Mouse (Mus musculus) heart, postnatal 4 days (tissue): ENCODE measurements around the gene Fez2. TPM values are rescaled to one million over a fixed set of nuclear protein-coding genes. Genes with fewer than 3 reads are reported as not detected.

Experiments used
- DNase-seq: peaks from one replicate; pipeline ENCODE4 v3.0.0; 2021
- total RNA-seq, 2 experiments: library from RNA; stranded (reverse); gene quantifications; 2 replicates each; pipeline ENCODE4 v1.2.3; 2021

Gene Fez2
- total RNA-seq, result 10 to 100 TPM; 81.9 to 84.0 TPM

DNA sequence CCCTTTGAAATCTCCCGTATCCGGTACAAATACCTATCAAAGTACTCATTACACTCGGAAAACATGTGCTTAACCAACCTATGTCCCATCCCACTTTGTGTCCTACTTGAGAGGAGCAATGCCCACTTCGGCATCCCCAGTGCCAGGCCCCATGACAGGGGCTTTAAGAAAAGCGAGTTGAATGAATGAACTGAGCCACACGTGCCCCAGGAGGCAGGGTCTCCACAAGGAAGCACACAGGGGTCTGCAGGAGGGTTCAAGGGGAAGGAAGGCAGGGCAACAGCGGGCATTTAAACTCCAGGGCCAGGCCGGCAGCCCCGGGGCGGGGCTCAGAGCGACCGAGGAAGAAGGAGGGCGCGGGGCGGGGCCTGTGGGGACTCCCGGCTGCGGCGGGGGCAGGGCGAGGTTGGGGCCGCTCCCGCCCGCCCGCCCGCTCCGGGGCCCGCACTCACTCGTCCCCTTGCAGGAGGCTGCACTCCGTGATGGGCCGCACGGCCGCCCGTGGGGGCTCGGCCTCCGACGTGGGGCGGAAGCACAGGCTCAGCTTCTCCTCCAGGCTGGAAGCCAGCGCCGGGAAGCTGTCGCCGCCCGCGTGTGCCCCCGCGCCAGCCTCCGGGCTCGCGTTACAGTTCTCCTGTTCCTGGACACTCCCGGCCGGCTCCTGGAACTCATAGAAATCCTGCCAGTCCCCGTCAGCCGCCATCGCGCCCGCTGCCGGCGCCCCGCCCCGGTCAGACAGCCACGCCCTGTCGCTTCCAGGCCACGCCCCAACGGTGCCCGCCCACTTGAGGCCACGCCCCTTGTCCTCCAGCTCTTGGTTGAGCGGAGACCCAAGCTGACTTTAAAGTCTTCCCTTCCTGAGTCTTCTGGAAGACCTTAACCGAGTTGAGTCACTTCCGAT lies at the start of gene Fez2:
Fez2 (minus strand) TSS at position 772 of the 901 bp plus-strand sequence.
- peak; percentile 98 for DNase-seq

DNA sequence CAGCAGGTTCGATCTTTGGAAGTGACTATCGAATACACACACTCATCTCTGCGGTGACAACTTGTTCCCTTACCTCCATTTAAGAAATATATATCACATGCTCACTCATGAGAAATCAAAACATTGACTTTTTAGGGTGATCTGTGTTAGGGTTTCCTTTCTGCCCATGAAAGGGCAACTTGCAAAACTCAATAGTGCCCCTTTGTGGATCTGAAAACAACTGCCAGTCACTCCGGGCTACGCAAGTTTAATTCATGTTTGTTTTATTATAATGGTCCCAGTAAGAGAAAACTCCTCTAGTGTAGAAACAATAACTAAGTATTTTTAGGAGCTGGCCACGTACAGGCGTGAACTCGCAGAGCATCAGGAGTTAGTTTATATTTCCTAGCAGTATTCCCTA lies 47.5 kb upstream of the Fez2 start:
- no peak for DNase-seq

DNA sequence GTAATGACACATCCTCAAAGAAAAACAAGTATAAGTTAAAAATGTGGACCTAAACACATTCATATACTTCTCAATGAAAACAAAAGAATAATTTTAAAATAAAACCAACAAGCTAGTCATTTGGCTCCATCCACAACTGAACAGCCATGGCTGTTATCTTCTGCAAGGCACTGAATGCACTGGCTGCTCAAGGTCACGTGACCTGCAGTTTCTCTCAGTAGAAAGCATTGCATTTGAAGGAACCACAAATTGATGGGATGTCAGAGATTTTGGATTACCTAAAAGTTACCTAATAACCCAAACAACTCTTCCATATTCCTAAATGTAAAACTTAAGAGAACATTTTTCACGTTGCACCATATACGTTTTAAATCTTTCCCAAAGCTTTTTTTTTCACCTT lies 47.1 kb upstream of the Fez2 start:
- DNase-seq, result no peak

DNA sequence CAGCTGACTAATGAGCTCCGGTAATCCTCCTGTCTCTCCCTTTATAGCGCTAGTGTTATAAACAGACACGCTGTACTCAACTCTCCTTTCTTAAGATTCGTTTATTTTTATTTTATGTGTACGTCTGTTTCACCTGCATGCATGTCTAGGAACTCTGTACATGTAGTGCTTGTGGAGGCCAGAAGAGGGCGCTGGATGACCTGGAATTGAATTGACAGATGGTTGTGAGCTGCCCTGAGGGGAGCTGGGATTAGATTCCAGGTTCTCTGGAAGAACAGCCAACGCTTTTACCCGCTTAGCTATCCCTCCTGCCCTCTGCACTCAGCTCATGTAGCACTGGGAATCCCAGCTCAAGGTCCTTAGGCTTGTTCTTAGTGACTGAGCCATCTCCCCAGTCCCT lies 42.2 kb upstream of the Fez2 start:
- DNase-seq, result no peak

DNA sequence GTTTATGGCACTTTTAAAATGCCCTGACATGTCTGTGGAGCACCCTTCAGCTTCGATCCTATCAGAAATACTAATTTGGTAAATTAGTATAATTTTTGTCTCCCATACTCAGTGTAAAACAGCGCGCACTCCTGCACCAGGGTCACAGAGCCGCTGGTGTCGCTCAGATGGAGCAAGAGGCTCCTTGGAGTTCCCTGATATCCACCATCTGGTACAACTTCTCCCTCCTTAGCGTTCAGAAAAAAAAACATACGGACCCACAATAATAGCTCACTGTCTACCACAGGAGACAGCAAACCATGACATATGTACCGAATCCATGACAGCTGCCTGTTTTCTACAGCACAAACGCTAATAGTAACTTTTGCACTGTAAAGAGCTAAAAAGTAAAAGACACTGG lies 37.6 kb upstream of the Fez2 start:
- no peak for DNase-seq

DNA sequence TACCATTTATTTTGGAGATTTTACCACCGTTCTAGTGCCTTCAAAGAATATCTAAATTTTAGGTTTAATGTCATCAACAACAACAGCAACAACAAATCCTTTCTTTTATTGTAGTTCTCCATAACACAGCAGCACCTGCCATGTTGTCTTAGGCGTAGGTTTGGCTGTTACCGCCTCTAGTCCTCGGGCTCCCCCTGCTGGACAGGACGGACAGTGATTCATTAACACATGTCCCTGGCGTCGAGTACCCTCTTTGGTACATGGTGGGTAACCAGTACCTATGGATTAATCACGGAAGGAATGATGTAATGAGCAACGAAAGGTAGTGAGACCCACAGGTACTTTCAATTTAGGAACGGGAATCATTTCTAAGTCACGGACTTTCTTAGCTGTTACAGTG lies 37.2 kb upstream of the Fez2 start:
- peak; percentile 85 for DNase-seq

DNA sequence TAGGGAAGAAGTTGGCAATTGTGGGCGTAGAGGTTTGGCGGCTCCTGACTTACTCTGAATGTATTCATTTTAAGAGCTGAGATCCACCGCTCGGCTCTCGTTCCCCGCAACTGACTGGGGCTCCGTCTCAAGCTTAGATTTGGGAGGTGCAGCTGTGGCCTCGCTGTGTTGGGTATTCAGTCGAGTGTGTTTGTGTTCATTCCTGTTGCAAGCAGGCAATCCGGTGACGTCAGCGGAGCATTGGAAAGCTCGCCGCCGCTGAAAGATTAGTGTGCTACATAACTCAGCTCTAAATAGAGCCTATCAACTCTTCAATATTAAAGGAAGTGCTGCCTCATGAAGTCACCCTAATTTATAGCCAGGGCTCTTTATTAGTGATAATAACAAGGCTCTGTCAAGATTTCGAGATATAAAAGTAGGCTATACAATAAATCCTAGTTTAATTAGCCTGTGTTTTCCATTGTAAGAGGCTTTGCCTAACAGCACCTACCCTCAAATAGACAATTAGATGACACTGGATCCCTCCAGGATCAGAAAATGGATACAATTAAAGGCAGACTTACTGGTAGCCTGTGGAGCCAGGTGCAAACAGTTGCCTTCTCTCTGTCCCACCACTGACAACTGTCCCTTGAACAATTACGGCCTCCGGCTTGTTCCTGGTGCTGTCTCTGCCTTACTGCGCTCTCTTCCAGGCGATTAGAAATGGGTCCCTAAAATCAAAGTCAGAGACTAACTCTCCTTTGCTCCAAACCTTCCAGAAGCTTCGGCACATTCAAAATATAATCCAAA lies 36.4 kb upstream of the Fez2 start:
- DNase-seq, result peak; percentile 62

DNA sequence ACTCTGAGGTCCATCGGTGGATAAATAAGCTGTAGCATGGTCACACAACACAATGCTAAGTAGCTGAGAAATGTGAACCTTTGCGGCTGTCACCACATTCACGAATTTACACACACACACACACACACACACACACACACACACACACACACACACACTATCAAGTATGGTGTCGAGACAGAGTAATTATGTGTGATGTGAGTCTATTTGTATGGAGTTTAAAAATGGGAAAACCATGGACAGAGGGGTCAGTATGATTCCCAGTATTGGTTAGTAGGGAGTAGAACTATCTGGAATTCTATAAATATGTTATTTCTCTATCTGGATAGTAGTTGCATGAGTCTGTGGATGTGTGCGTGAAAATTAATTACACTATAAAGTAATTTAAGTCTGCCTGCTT lies 35.6 kb upstream of the Fez2 start:
- no peak for DNase-seq

DNA sequence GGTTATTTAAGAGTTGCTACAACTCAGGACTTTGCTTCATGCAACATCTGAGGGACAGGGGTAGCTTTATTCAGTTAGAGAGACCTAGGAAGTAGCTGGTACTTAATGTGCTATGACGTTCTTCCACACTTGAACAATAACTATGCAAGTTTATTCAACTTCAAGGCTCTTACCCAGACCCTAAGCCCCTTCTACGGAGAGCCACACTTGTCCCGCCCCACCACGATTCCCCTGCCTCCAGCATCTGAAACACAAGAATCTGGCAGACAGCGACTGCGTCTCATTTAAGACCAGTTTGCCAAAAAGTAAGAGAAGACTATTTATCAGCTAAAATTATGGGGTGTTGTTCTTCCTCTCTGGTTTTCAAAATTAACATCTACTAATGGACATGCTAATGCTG lies 33.9 kb upstream of the Fez2 start:
- no peak for DNase-seq

DNA sequence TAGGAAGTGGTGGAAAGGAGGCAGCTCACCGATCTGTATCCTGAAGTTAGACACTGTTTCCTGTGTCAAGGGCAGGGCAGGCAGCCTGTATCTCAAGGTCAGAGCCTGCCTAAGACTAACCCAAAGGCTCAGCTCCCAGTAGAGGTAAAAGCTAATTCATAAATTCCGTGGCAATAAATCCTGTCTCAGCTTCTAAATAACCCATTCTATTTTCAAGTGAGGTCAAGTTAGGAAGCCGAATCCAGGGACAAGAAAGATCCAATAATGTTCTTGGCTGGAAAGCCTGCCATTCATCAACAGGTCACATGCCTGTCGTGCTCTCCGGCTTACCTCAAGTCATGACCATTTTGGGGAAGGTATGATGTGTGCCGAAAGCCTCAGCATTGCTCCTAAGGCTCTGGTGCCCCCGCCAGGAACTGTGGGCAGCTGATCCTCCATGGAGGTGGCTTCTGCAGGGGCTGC lies 33.4 kb upstream of the Fez2 start:
- peak; percentile 54 for DNase-seq

DNA sequence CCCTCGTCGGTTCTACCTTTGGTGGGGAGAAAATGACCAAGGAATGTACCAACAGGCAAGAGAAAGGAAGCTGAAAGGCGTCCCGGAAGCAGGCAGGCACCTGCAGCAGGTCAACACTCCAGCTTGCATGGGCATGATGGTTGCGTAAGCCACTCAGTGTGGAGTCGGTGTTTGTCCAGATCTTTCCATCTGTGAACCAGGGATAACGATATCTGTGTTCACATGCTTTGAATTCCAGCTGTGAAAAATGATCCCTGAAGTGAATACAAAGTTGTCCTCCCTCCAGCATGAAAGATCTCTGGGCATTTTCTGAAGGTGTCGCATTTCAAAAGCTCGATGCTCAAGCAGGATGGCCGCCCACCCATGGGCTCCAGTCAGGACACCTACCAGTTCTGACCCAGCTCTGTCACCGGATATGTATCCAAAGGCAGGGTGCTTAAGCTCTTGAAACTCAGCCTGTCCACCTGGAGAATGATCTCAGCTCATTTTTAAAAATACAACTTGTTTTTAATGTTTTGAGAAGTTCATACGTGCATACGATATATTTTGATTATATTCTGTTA lies 31.8 kb upstream of the Fez2 start:
- DNase-seq, result no peak

DNA sequence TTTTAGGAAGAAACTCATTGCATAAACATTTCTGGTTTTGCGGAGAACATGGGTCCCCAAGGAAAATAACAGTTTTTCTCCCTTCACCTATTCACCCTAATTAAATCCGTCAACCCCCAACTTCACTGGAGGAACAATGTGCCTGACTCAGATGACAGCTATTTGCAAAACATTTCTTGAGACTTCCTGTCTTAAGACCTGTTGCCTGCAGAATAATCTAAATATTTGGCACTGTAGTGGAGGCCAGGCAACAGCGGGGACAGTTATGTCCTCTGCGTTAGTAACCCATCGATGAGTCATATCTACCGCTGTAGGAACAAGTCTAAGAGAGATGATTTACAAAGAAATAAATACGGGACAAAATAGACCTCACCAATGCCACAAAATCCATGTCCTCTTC lies 26.9 kb upstream of the Fez2 start:
- DNase-seq, result no peak

DNA sequence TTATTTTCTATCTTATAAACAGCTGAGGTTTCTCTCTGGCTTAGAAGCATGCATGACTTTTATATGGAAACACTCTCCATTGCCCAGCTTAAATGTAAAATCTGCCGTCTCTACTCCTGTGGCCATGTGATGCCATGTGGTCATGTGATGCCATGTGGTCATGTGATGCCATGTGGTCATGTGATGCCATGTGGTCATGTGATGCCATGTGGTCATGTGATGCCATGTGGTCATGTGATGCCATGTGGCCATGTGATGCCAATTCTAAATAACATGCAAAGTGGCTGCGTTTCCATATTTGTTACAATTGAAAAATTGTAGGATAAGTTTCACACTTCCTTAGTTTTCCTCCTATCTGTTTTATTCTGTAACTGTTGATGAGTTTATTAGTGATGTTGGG lies 22.8 kb upstream of the Fez2 start:
- DNase-seq, result no peak

DNA sequence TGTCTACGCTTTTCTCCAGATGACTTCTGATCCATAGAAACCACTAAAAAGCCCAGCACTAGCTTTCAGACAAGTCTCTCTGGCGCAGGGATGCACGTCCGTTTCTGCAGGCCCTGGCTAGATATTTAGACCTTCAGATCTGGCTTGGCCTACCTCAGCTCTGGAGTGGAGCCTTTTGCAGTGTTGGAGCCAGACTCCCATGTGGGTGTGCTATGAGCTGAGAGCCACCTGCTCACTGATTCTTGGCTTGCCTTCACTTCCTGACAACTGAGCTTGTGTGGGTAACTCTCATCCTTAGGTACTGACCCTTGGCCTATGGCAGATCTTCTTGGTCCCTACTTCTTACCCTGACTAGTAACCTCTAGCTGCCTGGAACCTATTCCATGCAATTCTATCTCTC lies 19.2 kb upstream of the Fez2 start:
- DNase-seq, result no peak

DNA sequence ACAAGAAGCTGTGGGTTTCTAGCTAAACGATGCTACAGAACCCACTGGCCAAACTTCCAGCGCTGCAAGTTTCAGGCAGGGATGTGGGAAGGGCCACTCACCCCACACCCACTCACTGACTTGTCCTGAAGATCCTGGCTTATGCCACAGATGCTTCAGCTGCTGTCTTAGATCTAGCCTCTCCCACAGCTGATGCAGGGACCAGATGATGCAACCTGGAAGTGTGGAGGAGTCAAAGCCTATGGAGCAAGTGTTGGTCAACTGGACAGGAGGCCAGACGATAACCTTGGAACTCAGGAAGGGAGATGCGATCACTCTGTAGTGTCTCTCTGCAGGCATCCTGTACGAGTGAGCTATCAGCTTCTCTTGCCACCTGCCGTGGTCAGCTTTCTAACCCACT lies 17.7 kb upstream of the Fez2 start:
- DNase-seq, result no peak

DNA sequence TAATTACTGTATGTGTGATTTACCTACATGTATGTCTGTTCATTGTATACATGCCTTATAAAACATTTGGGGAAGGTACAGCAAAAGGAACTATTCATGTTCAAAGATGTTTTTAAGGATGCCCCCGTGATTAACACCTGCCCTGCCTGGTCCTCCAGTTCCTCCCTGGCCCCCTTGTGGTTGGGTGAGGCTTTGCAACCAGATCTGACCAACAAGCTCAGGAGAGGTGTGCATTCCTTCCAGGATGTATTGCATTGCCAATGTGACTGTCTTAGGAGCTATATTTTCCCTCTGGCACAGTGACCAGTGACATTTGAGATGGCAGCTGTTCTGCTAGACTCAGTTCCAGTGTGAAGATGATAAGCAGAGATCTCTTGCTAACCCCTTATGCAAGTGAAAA lies 16.8 kb upstream of the Fez2 start:
- DNase-seq, result peak; percentile 76

DNA sequence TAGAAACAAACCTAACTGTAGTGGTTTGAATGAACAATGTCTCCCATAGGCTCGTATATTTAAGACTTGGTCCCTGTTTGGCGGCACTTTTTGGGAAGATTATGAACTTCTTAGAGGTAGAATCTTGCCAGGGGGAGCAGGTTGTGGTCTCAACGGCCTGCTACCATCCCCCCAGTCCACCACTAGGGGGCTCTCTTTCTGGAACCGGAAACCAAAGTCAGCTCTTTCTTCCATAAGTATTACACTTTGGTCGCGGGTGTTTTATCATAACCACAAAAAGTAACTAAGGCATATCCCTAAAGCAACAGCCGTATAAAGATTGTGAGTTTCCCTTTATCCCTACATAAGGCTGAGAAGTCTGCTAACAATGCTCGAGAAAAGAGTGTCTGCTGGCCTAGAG lies 12.4 kb upstream of the Fez2 start:
- no peak for DNase-seq

DNA sequence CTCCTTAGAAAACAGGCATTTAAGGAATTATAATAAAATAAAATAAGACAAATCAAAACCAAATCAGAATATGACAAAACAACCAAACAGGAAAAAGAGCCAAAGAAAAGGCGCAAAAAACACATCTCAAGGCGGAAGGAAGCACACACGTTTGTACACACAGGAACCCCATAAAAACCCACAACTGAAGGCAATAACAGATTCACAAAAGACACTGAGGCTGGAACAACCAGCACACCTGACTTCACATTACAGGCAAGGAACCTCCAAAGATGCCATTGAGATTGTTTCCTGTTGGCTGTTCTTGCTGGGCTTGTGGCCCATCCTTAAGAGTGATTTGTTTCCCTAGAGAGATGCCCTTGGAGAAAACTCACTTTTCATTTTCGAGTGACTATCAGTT lies 11.1 kb upstream of the Fez2 start:
- DNase-seq, result no peak

DNA sequence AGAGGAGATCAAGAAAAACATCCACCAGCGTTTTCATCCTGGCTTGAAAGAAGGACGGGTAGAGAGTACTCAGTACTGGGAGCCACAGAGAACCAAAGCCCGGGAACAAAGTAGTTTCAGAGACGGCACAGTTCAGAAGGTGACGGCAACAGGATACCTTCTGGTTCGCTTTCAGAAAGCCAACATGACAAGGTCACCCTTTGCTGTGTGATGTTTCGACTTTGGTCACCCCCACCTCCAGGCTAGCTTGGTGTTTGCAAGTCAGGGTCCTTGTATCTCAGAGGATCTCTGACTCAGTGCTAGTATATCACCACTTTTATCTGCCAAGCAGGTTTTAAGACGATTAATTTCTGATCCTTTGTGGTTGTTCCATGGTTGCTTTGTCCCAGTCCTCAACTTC lies 7.1 kb upstream of the Fez2 start:
- no peak for DNase-seq

DNA sequence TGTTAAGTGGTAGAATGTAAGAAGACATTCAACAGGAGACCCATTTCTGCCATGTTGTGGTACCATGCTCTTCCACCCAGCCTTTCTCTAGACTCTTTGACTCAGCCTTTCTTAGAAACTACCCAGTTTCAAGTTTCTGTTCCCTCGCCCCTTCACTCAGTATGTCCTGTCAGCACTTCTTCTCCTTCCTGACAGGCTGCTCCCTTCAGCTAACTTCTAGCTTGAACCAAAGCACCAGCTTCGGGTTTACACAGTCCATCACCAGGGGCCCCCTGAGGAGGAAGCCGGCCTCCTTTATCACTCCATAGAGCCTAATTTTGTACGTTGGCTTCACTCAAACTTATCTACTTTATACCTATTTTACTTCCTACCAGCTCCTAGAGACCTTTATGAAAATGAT lies 1.3 kb upstream of the Fez2 start:
- DNase-seq, result no peak

DNA sequence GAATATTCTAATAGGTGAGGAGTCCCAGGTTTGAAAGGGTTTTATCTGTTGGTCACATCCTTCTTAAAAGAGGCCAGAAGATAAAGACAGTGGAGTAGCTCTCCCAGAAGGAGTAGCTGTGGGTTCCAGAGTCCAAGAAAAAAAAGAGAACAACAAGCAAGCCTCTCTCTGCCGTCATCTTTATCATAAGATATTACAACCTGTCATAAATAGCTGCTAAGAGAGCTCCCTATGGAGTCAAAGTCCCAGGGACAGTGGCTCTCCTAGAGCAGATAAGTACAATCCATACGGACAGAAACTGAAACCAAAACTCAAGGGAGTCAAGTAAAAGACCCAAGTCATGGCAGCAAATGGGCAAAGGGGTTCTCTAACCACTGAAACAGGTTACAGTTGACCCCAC lies 2.7 kb downstream of the Fez2 start:
- DNase-seq, result no peak

DNA sequence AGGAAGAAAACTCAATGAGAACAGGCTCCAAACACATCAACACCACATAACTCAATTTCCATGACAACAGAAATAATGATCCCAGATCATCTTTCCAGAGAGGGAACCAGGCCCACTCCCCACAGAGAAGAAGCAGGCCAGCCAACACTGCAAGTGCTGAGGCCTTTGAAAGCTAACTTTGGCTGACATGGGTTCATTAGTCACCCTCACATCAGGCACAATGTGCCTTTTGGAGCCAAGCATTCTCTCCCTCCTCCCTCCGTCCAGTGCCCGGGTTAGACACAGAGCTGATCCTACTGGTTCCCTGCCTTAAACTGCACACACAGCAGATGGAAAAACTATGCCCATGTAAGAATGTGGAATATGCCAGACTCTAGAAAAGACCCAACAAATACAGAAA lies 8.1 kb downstream of the Fez2 start:
- DNase-seq, result no peak

DNA sequence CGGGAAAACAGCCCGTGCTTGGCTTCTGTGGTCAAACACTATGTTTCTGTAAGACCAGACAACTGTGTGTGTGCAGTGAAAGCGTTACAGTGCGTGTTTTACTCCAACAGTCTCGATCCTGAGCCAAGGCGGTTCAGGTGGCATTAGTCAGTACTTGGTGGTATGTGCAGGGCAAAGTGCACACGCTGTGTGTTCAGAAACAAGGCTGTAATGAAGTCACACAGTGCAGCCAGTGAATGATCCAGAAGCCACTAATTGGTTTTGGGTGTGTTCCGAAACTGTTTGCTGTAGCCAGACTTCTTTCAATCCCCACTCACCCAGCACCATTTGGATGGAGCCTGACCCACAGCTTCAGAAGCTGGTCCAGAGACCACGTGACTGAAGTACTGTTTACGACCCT lies 9.6 kb downstream of the Fez2 start:
- no peak for DNase-seq

DNA sequence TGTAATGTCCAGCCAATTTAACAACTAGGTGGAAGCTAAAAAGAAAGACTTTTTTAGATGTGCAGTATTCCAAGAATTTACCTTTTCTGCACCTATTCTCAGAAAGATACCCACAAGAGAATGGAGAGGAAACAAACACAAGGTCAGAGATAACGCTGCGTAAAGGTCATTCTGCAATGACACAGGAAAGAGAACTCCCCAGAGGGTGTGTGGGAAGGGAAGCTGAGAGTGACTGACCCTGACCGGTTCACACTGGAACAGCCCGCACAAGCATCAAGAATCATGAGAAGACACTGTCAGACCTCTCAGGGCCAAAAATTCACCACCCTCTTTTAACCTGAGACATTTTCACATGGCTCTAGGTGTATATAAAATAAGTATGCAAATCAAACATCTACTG lies 10.4 kb downstream of the Fez2 start:
- DNase-seq, result peak; percentile 40
